Mouse (Mus musculus) neural tube, embryonic 12.5 days (tissue): ENCODE measurements around the gene Asb2. TPM values are rescaled to one million over a fixed set of nuclear protein-coding genes. Genes with fewer than 3 reads are reported as not detected.
A peak's percentile ranks its signal among the peaks of the same experiment; 100 is the strongest.

ENCODE experiments used
- ATAC-seq: fragments of 200-750 bp; cut with Nextera tagmentation; 2 replicates; pipeline ENCODE4 v1.8.0; 2017; ENCODE audit warnings: low read depth, mild to moderate bottlenecking, moderate TSS enrichment, moderate library complexity; ENCODE audit not compliant: low FRiP score
- H3K27ac ChIP-seq: fragments of 300-500 bp; sonication (generic); 2 replicates; pipeline ENCODE4 v1.5.1; 2016
- H3K27me3 ChIP-seq: fragments of 300-500 bp; sonication (generic); replicated peaks from 2 replicates; pipeline ENCODE4 v1.6.1; 2016; ENCODE audit warnings: mild to moderate bottlenecking
- H3K36me3 ChIP-seq: fragments of 300-500 bp; sonication (generic); 2 replicates; pipeline ENCODE4 v1.6.1; 2016; ENCODE audit warnings: mild to moderate bottlenecking
- H3K4me1 ChIP-seq: fragments of 300-500 bp; sonication (generic); 2 replicates; pipeline ENCODE4 v1.6.1; 2016
- H3K4me2 ChIP-seq: fragments of 300-500 bp; sonication (generic); replicated peaks from 2 replicates; pipeline ENCODE4 v1.6.1; 2016; ENCODE audit warnings: mild to moderate bottlenecking
- H3K4me3 ChIP-seq: fragments of 300-500 bp; sonication (generic); 2 replicates; pipeline ENCODE4 v1.5.1; 2016
- H3K9ac ChIP-seq: fragments of 300-500 bp; sonication (generic); 2 replicates; pipeline ENCODE4 v1.6.1; 2016; ENCODE audit warnings: mild to moderate bottlenecking
- H3K9me3 ChIP-seq: fragments of 300-500 bp; sonication (generic); 2 replicates; pipeline ENCODE4 v1.6.1; 2016; ENCODE audit warnings: mild to moderate bottlenecking
- WGBS: fragments of 180-500 bp; shearing (Covaris S2); methylation state at CpG from one replicate; pipeline ENCODE4 v1.1.7; 2016; 5-methylcytosine and 5-hydroxymethylcytosine counted together
- polyA plus RNA-seq: library from polyadenylated mRNA; unstranded; fragments of >200 nt; fragmentation: Nextera tagmentation; extraction: Ambion mirVana; gene quantifications from 2 replicates; pipeline ENCODE4 v1.2.1, GENCODE M21; 2016

Asb2 gene
- polyA plus RNA-seq, 1 experiment from 2014 or later: 2.0 TPM

- no peaks in the 10 kb centered on the region for H3K36me3 ChIP-seq
- no peak overlapping the region for H3K27ac ChIP-seq
- no peak overlapping the region for H3K9ac ChIP-seq
- H3K4me1 ChIP-seq: peaks cover 8% of the 10 kb centered on the region; the same call in 1 of the 2 replicates
- no peak for ATAC-seq
- H3K4me2 ChIP-seq: no peak overlapping the region
- WGBS: 79% methylated on average over 8 of the region's 8 CpGs
- H3K4me3 ChIP-seq: no peak overlapping the region
- H3K27me3 ChIP-seq: no peaks in the 10 kb centered on the region
- no peaks in the 10 kb centered on the region for H3K9me3 ChIP-seq
These were observed 2.4 kb upstream of the Asb2 start for GRCm38 (mm10) chr12:103358216-103358615.

GRCm38 (mm10) chr12:103356415-103356748, 581 bp upstream of the Asb2 start:
- ATAC-seq: no peak
- H3K36me3 ChIP-seq: no peaks in the 10 kb centered on the region
- no peak overlapping the region for H3K4me2 ChIP-seq
- H3K27me3 ChIP-seq: no peaks in the 10 kb centered on the region
- peaks cover 8% of the 10 kb centered on the region; the same call in 1 of the 2 replicates for H3K4me1 ChIP-seq
- WGBS: 88% methylated on average over 4 of the region's 4 CpGs
- H3K9ac ChIP-seq: no peak overlapping the region
- H3K27ac ChIP-seq: no peak overlapping the region
- H3K4me3 ChIP-seq: no peak overlapping the region
- H3K9me3 ChIP-seq: no peaks in the 10 kb centered on the region

GRCm38 (mm10) chr12:103353538-103353937, 2.3 kb downstream of the Asb2 start:
- no peaks in the 10 kb centered on the region for H3K27me3 ChIP-seq
- H3K4me2 ChIP-seq: no peak overlapping the region
- 10% methylated on average over 5 of the region's 5 CpGs for WGBS
- no peak overlapping the region for H3K27ac ChIP-seq
- no peaks in the 10 kb centered on the region for H3K36me3 ChIP-seq
- no peaks in the 10 kb centered on the region for H3K9me3 ChIP-seq
- ATAC-seq: peak; percentile 80
- no peak overlapping the region for H3K9ac ChIP-seq
- H3K4me1 ChIP-seq: peaks cover 3% of the 10 kb centered on the region; the same call in 1 of the 2 replicates
- H3K4me3 ChIP-seq: no peak overlapping the region

- H3K4me1 ChIP-seq: peaks cover 3% of the 10 kb centered on the region; the same call in 1 of the 2 replicates
- H3K4me2 ChIP-seq: no peak overlapping the region
- H3K9me3 ChIP-seq: no peaks in the 10 kb centered on the region
- H3K27me3 ChIP-seq: no peaks in the 10 kb centered on the region
- H3K27ac ChIP-seq: no peak overlapping the region
- H3K9ac ChIP-seq: no peak overlapping the region
- no peak for ATAC-seq
- WGBS: 93% methylated on average over 6 of the region's 6 CpGs
- H3K36me3 ChIP-seq: no peaks in the 10 kb centered on the region
- H3K4me3 ChIP-seq: no peak overlapping the region
These were observed 3.1 kb downstream of the Asb2 start for GRCm38 (mm10) chr12:103352735-103353134.

GRCm38 (mm10) chr12:103348506-103348905, 7.3 kb downstream of the Asb2 start:
- whole genome bisulfite sequencing: 5% methylated on average over 3 of the region's 3 CpGs
- H3K4me3 ChIP-seq: no peak overlapping the region
- no peak overlapping the region for H3K27ac ChIP-seq
- H3K9ac ChIP-seq: no peak overlapping the region
- H3K4me1 ChIP-seq: peaks cover 2% of the 10 kb centered on the region; the same call in 1 of the 2 replicates
- no peaks in the 10 kb centered on the region for H3K9me3 ChIP-seq
- H3K4me2 ChIP-seq: no peak overlapping the region
- H3K27me3 ChIP-seq: no peaks in the 10 kb centered on the region
- ATAC-seq: peak; percentile 48; the same call in 1 of the 2 replicates
- H3K36me3 ChIP-seq: no peaks in the 10 kb centered on the region

GRCm38 (mm10) chr12:103347406-103347805, 8.4 kb downstream of the Asb2 start:
- Histone ChIP-seq H3K27ac (no peak overlapping the region), H3K9ac (no peak overlapping the region), H3K4me1 (no peaks in the 10 kb centered on the region), H3K4me3 (no peak overlapping the region), H3K9me3 (no peaks in the 10 kb centered on the region), H3K27me3 (no peaks in the 10 kb centered on the region), H3K4me2 (no peak overlapping the region), H3K36me3 (no peaks in the 10 kb centered on the region)
- 62% methylated on average over 5 of the region's 5 CpGs for WGBS
- ATAC-seq: no peak

- Histone ChIP-seq H3K4me2 (no peak overlapping the region), H3K27me3 (no peaks in the 10 kb centered on the region), H3K9me3 (no peaks in the 10 kb centered on the region), H3K4me3 (no peak overlapping the region), H3K36me3 (no peaks in the 10 kb centered on the region), H3K27ac (no peak overlapping the region), H3K4me1 (no peaks in the 10 kb centered on the region), H3K9ac (no peak overlapping the region)
- ATAC-seq: no peak
- WGBS: 89% methylated on average over 8 of the region's 8 CpGs
These were observed 8.9 kb downstream of the Asb2 start for GRCm38 (mm10) chr12:103346945-103347344.

- H3K9me3 ChIP-seq: no peaks in the 10 kb centered on the region
- no peak for ATAC-seq
- H3K27me3 ChIP-seq: no peaks in the 10 kb centered on the region
- 88% methylated on average over 7 of the region's 7 CpGs for WGBS
- H3K27ac ChIP-seq: no peak overlapping the region
- H3K4me2 ChIP-seq: no peak overlapping the region
- no peaks in the 10 kb centered on the region for H3K36me3 ChIP-seq
- H3K4me1 ChIP-seq: no peaks in the 10 kb centered on the region
- no peak overlapping the region for H3K9ac ChIP-seq
- H3K4me3 ChIP-seq: no peak overlapping the region
These were observed 10.9 kb downstream of the Asb2 start for GRCm38 (mm10) chr12:103344934-103345333.

GRCm38 (mm10) chr12:103343456-103343855, 12.3 kb downstream of the Asb2 start:
- 82% methylated on average over 8 of the region's 8 CpGs for WGBS
- H3K27me3 ChIP-seq: no peaks in the 10 kb centered on the region
- no peak overlapping the region for H3K4me3 ChIP-seq
- ATAC-seq: no peak
- H3K4me2 ChIP-seq: no peak overlapping the region
- no peak overlapping the region for H3K9ac ChIP-seq
- H3K27ac ChIP-seq: no peak overlapping the region
- H3K36me3 ChIP-seq: no peaks in the 10 kb centered on the region
- H3K9me3 ChIP-seq: no peaks in the 10 kb centered on the region
- H3K4me1 ChIP-seq: no peaks in the 10 kb centered on the region

GRCm38 (mm10) chr12:103341212-103341611, 14.6 kb downstream of the Asb2 start:
- no peak for ATAC-seq
- Histone ChIP-seq H3K27me3 (no peaks in the 10 kb centered on the region), H3K9ac (no peak overlapping the region), H3K36me3 (no peaks in the 10 kb centered on the region), H3K4me1 (no peaks in the 10 kb centered on the region), H3K9me3 (no peaks in the 10 kb centered on the region), H3K4me2 (no peak overlapping the region), H3K27ac (no peak overlapping the region), H3K4me3 (no peak overlapping the region)
- WGBS: 91% methylated on average over 5 of the region's 5 CpGs

- no peak overlapping the region for H3K9ac ChIP-seq
- H3K4me2 ChIP-seq: no peak overlapping the region
- ATAC-seq: no peak
- WGBS: 82% methylated on average over 14 of the region's 14 CpGs
- H3K36me3 ChIP-seq: no peaks in the 10 kb centered on the region
- no peak overlapping the region for H3K4me3 ChIP-seq
- no peaks in the 10 kb centered on the region for H3K9me3 ChIP-seq
- no peaks in the 10 kb centered on the region for H3K27me3 ChIP-seq
- H3K4me1 ChIP-seq: no peaks in the 10 kb centered on the region
- H3K27ac ChIP-seq: no peak overlapping the region
These were observed 17.5 kb downstream of the Asb2 start for GRCm38 (mm10) chr12:103338162-103338798.

- H3K4me2 ChIP-seq: no peak overlapping the region
- H3K27ac ChIP-seq: no peak overlapping the region
- H3K4me1 ChIP-seq: no peaks in the 10 kb centered on the region
- H3K9me3 ChIP-seq: no peaks in the 10 kb centered on the region
- ATAC-seq: no peak
- WGBS: 89% methylated on average over 3 of the region's 3 CpGs
- H3K9ac ChIP-seq: no peak overlapping the region
- H3K4me3 ChIP-seq: no peak overlapping the region
- H3K27me3 ChIP-seq: no peaks in the 10 kb centered on the region
- H3K36me3 ChIP-seq: no peaks in the 10 kb centered on the region
These were observed 19.0 kb downstream of the Asb2 start for GRCm38 (mm10) chr12:103336766-103337165.

- Histone ChIP-seq H3K27me3 (peaks cover 12% of the 10 kb centered on the region; the same call in 1 of the 2 replicates), H3K36me3 (no peaks in the 10 kb centered on the region)
- 96% methylated on average over 15 of the region's 15 CpGs for WGBS
These were observed 22.4 kb downstream of the Asb2 start for GRCm38 (mm10) chr12:103333426-103333825.

More at GRCm38 (mm10) chr12:103333426-103333825, 22.4 kb downstream of the Asb2 start:
- no peak overlapping the region for H3K9ac ChIP-seq
- H3K4me1 ChIP-seq: no peaks in the 10 kb centered on the region
- H3K4me2 ChIP-seq: no peak overlapping the region
- no peak for ATAC-seq
- no peak overlapping the region for H3K27ac ChIP-seq
- H3K9me3 ChIP-seq: no peaks in the 10 kb centered on the region
- no peak overlapping the region for H3K4me3 ChIP-seq
